8 mouse cellular contexts compared by ENCODE assay signal in the genomic region with DNA sequence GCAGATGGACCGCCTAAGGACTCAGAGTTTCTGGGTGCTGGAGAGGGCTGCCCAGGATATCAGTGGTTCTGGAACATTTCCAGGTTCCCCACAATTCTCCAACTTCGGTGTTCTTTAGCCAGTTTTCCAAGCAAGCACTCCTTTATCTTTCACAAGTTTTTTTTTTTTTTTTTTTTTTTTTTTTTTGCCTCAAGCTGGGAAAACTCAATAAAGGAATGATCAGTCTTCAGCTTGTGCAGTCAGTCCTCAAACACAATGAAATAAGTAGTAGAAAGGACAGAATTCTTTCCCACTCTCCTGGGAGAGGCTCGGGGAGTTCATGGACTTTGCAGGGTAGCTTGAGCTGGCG. TPM values are rescaled to one million over a fixed set of nuclear protein-coding genes. Genes with fewer than 3 reads are reported as not detected.
DNase-seq lines count a peak whose midpoint lies in the region; ATAC-seq and TF ChIP-seq lines count a peak whose summit lies in the region.

No protein-coding gene starts in this region.

- no peaks in the 10 kb centered on the region for H3K4me1 ChIP-seq in lung, embryonic 14.5 days (ENCODE audit: insufficient read depth)
- H3K4me1 ChIP-seq in limb, embryonic 10.5 days: peaks cover 14% of the 10 kb centered on the region
- H3K4me1 ChIP-seq in neural tube, embryonic 14.5 days (ENCODE audit: control insufficient read depth, insufficient read depth, low read length): peaks cover 13% of the 10 kb centered on the region; the same call in 1 of the 2 replicates

- 9% methylated on average over 4 of the region's 4 CpGs for WGBS in lung, embryonic 14.5 days
- WGBS in limb, embryonic 10.5 days: 16% methylated on average over 4 of the region's 4 CpGs
- 9% methylated on average over 4 of the region's 4 CpGs for WGBS in neural tube, embryonic 14.5 days

- peak overlapping the region; percentile 48 for H3K4me3 ChIP-seq in lung, embryonic 14.5 days (ENCODE audit: low read depth, low read length)
- peak overlapping the region; percentile 59 for H3K4me3 ChIP-seq in limb, embryonic 10.5 days
- peak overlapping the region; percentile 39 for H3K4me3 ChIP-seq in neural tube, embryonic 14.5 days (ENCODE audit: low read depth, low read length)

- ATAC-seq in lung, embryonic 14.5 days (ENCODE audit: insufficient read depth): no peak; the same call in 1 of the 2 replicates
- 0 out of 2 replicates have a peak, but pooled peaks have one; percentile 5 for ATAC-seq in erythroblast, adult 5-6 weeks (replicated peaks; ENCODE audit: low FRiP score, poor library complexity, severe bottlenecking)
- no peak for ATAC-seq in neural tube, embryonic 14.5 days (ENCODE audit: low read depth)

- peak overlapping the region; percentile 88 for H3K4me2 ChIP-seq in lung, embryonic 14.5 days
- peak overlapping the region; percentile 89 for H3K4me2 ChIP-seq in neural tube, embryonic 14.5 days (ENCODE audit: low read depth, low read length)

- peak overlapping the region; percentile 51 for H3K9ac ChIP-seq in lung, embryonic 14.5 days
- H3K9ac ChIP-seq in neural tube, embryonic 14.5 days (replicated peaks; ENCODE audit: low read depth, low read length): 0 out of 2 replicates have a peak overlapping the region, but pooled peaks have one; percentile 32

- peaks cover 23% of the 10 kb centered on the region; the same call in 1 of the 2 replicates for H3K27me3 ChIP-seq in lung, embryonic 14.5 days (ENCODE audit: insufficient read depth, low read length)
- H3K27me3 ChIP-seq in limb, embryonic 10.5 days (ENCODE audit: low read depth, poor library complexity, severe bottlenecking): peaks cover 54% of the 10 kb centered on the region
- H3K27me3 ChIP-seq in neural tube, embryonic 14.5 days (ENCODE audit: control insufficient read depth, insufficient read depth, low read length): peaks cover 18% of the 10 kb centered on the region

- DNase-seq in lung, embryonic 14.5 days: no peak
- no peak for DNase-seq in lung, postnatal 36 days
- no peak for DNase-seq in limb, embryonic 10.5 days (ENCODE audit: low spot score)
- DNase-seq in thymus, postnatal 0 days (ENCODE audit: low spot score): no peak
- no peak for DNase-seq in adrenal gland, postnatal 25 days
- DNase-seq in frontal cortex, adult 2 months (ENCODE audit: extremely low spot score in 1 of 2, low spot score in 1 of 2): no peak

- H3K9me3 ChIP-seq in lung, embryonic 14.5 days (ENCODE audit: low read depth, low read length): 0 out of 2 replicates have a peak, but pooled peaks cover 2% of the 10 kb centered on the region
- H3K9me3 ChIP-seq in limb, embryonic 10.5 days (replicated peaks): no peaks in the 10 kb centered on the region
- H3K9me3 ChIP-seq in neural tube, embryonic 14.5 days (ENCODE audit: control insufficient read depth, low read length): no peaks in the 10 kb centered on the region

- TF ChIP-seq CTCF in lung, embryonic 14.5 days (IDR thresholded peaks at IDR 0.05; ENCODE audit: low read depth): no peak

- H3K36me3 ChIP-seq in lung, embryonic 14.5 days (ENCODE audit: insufficient read depth): no peaks in the 10 kb centered on the region
- no peaks in the 10 kb centered on the region for H3K36me3 ChIP-seq in limb, embryonic 10.5 days
- H3K36me3 ChIP-seq in neural tube, embryonic 14.5 days (ENCODE audit: control insufficient read depth, insufficient read depth, low read length): no peaks in the 10 kb centered on the region

- no peak overlapping the region for H3K27ac ChIP-seq in lung, embryonic 14.5 days (ENCODE audit: low read depth)
- H3K27ac ChIP-seq in limb, embryonic 10.5 days: peak overlapping the region; percentile 58; the same call in 1 of the 2 replicates
- no peak overlapping the region for H3K27ac ChIP-seq in neural tube, embryonic 14.5 days (ENCODE audit: low read depth, low read length)

RNA-seq across cellular contexts. Expression of gene Wapl, which starts 11.3 kb away (rescaled TPM):
- 28.2 and 29.2 TPM in 2 replicates for polyA plus RNA-seq in lung, embryonic 14.5 days (2014; fragmentation: Nextera tagmentation; extraction: Ambion mirVana)
- total RNA-seq in erythroblast, adult 5-6 weeks (2015; ENCODE audit: low replicate concordance): 144 and 152 TPM in 2 replicates
- total RNA-seq in erythroblast, adult 5-6 weeks (2017; ENCODE audit: low replicate concordance): 291 and 438 TPM in 2 replicates
- 23.2 and 28.2 TPM in 2 replicates for polyA plus RNA-seq in limb, embryonic 10.5 days (2016; fragmentation: Nextera tagmentation; extraction: Ambion mirVana)
- 15.4 and 18.5 TPM in 2 replicates for polyA plus RNA-seq in neural tube, embryonic 14.5 days (2014; fragmentation: Nextera tagmentation; extraction: Ambion mirVana)
- polyA plus RNA-seq in thymus, postnatal 0 days (2015; fragmentation: Nextera tagmentation; extraction: Ambion mirVana): 38.3 and 49.7 TPM in 2 replicates
- total RNA-seq in adrenal gland, postnatal 25 days (2021): 90.8 and 92.9 TPM in 2 replicates
- polyA plus RNA-seq in frontal cortex, adult 2 months (2012; rRNA removed): 16.3 and 18.5 TPM in 2 replicates
